In genomic region chr4:86930636-86931456, GRCm38 (mm10) we compare ENCODE assay signal across 8 mouse cellular contexts. TPM values are rescaled to one million over a fixed set of nuclear protein-coding genes. Genes with fewer than 3 reads are reported as not detected.
DNase-seq lines count a peak whose midpoint lies in the region; ATAC-seq and TF ChIP-seq lines count a peak whose summit lies in the region.

No protein-coding gene starts in this region.

- TF ChIP-seq POLR2A in cerebellum, adult 2 months (IDR thresholded peaks at IDR 0.05; ENCODE audit: borderline replicate concordance, insufficient read depth, low read length): no peak

- peak; percentile 69 for DNase-seq in ES-E14 (ENCODE audit: low read depth, low spot score)
- DNase-seq in cerebellum, adult 2 months: peak; percentile 49
- DNase-seq in forelimb bud, embryonic 11.5 days (ENCODE audit: low read depth, low spot score): peak; percentile 46
- DNase-seq in kidney, adult 9 months: peak; percentile 18
- DNase-seq in midbrain, postnatal 0 days (ENCODE audit: low spot score): peak; percentile 83
- DNase-seq in urinary bladder, postnatal 36 days (ENCODE audit: low spot score in 2 of 2): peak; percentile 18 to 23
- DNase-seq in gastrocnemius, postnatal 25 days: no peak

- no peak for TF ChIP-seq CTCF in cerebellum, adult 2 months (IDR thresholded peaks at IDR 0.05; ENCODE audit: borderline replicate concordance, insufficient read depth, low read depth, low read length)
- TF ChIP-seq CTCF in midbrain, postnatal 0 days (IDR thresholded peaks at IDR 0.05): peak; percentile 42

- in situ Hi-C loops in ES-E14 (cut with MboI; ENCODE audit: low sequenced_read_pairs in 2 of 2, unreplicated experiment in 2 of 2): no loop called here

- peak overlapping the region; percentile 75 to 78 for H3K4me3 ChIP-seq in ES-E14 (ENCODE audit: insufficient read depth in 1 of 2, low read depth in 1 of 2, low read length in 2 of 2, poor library complexity in 1 of 2, severe bottlenecking in 1 of 2)
- peak overlapping the region; percentile 53 for H3K4me3 ChIP-seq in cerebellum, adult 2 months (replicated peaks; ENCODE audit: insufficient read depth, low read depth, low read length)
- peak overlapping the region; percentile 52 for H3K4me3 ChIP-seq in limb, embryonic 13.5 days
- H3K4me3 ChIP-seq in midbrain, postnatal 0 days (ENCODE audit: low read depth, low read length): peak overlapping the region; percentile 44

- peak overlapping the region; percentile 58; the same call in 1 of the 2 replicates for H3K27ac ChIP-seq in ES-E14 (ENCODE audit: insufficient read depth, low read depth, low read length, poor library complexity, severe bottlenecking)
- no peak overlapping the region for H3K27ac ChIP-seq in cerebellum, adult 2 months (ENCODE audit: insufficient read depth, low read length)
- H3K27ac ChIP-seq in limb, embryonic 13.5 days: peak overlapping the region; percentile 65; the same call in 1 of the 2 replicates
- peak overlapping the region; percentile 33 for H3K27ac ChIP-seq in midbrain, postnatal 0 days (ENCODE audit: low read depth, low read length)

- no peaks in the 10 kb centered on the region for H3K27me3 ChIP-seq in cerebellum, adult 2 months (ENCODE audit: control insufficient read depth, insufficient read depth, low read length)
- H3K27me3 ChIP-seq in limb, embryonic 13.5 days: no peaks in the 10 kb centered on the region
- H3K27me3 ChIP-seq in midbrain, postnatal 0 days (ENCODE audit: insufficient read depth, low read length): no peaks in the 10 kb centered on the region

- peak overlapping the region; percentile 66 for H3K4me2 ChIP-seq in limb, embryonic 13.5 days (replicated peaks)
- H3K4me2 ChIP-seq in midbrain, postnatal 0 days (ENCODE audit: low read depth, low read length, poor library complexity, severe bottlenecking): peak overlapping the region; percentile 48

- 9% methylated on average over 33 of the region's 33 CpGs for WGBS in cerebellum, adult 2 months
- WGBS in limb, embryonic 13.5 days: 7% methylated on average over 33 of the region's 33 CpGs
- WGBS in midbrain, postnatal 0 days: 7% methylated on average over 33 of the region's 33 CpGs

- peak overlapping the region; percentile 94 for H3K9ac ChIP-seq in ES-E14 (ENCODE audit: insufficient read depth, low read depth, low read length, poor library complexity, severe bottlenecking)
- peak overlapping the region; percentile 76 for H3K9ac ChIP-seq in limb, embryonic 13.5 days
- peak overlapping the region; percentile 42 for H3K9ac ChIP-seq in midbrain, postnatal 0 days (replicated peaks; ENCODE audit: low read length, poor library complexity, severe bottlenecking)

- H3K36me3 ChIP-seq in ES-E14 (ENCODE audit: control insufficient read depth, insufficient read depth, low read length, poor library complexity, severe bottlenecking): peaks cover 11% of the 10 kb centered on the region
- peaks cover 11% of the 10 kb centered on the region for H3K36me3 ChIP-seq in limb, embryonic 13.5 days
- H3K36me3 ChIP-seq in midbrain, postnatal 0 days (ENCODE audit: insufficient read depth, low read length): no peaks in the 10 kb centered on the region

- H3K9me3 ChIP-seq in ES-E14 (ENCODE audit: control insufficient read depth, insufficient read depth, low read depth, low read length): no peaks in the 10 kb centered on the region
- no peaks in the 10 kb centered on the region for H3K9me3 ChIP-seq in limb, embryonic 13.5 days
- no peaks in the 10 kb centered on the region for H3K9me3 ChIP-seq in midbrain, postnatal 0 days (ENCODE audit: low read length)

- peak; percentile 76 for ATAC-seq in limb, embryonic 13.5 days (ENCODE audit: low FRiP score, low read depth)
- ATAC-seq in midbrain, postnatal 0 days (ENCODE audit: low FRiP score): peak; percentile 85

- no peaks in the 10 kb centered on the region for H3K4me1 ChIP-seq in ES-E14 (ENCODE audit: control insufficient read depth in 2 of 2, insufficient read depth in 2 of 2, low read length in 2 of 2, poor library complexity in 1 of 2)
- H3K4me1 ChIP-seq in cerebellum, adult 2 months (ENCODE audit: control insufficient read depth, insufficient read depth, low read length): no peaks in the 10 kb centered on the region
- no peaks in the 10 kb centered on the region for H3K4me1 ChIP-seq in limb, embryonic 13.5 days
- H3K4me1 ChIP-seq in midbrain, postnatal 0 days (ENCODE audit: insufficient read depth, low read length): no peaks in the 10 kb centered on the region

TF ChIP-seq in ES-E14, 5 proteins besides CTCF, POLR2A, EP300 and RAD21:
- TF ChIP-seq CHD2 (IDR thresholded peaks at IDR 0.05; ENCODE audit: low read depth, low read length) (no peak), HCFC1 (IDR thresholded peaks at IDR 0.05; ENCODE audit: borderline replicate concordance, insufficient read depth, low read length) (no peak), ZC3H11A (IDR thresholded peaks at IDR 0.05; ENCODE audit: borderline replicate concordance, low read depth, low read length) (no peak), ZNF384 (IDR thresholded peaks at IDR 0.05; ENCODE audit: low read depth, low read length) (no peak), MAFK (IDR thresholded peaks at IDR 0.05; ENCODE audit: insufficient read depth, low read depth, low read length) (no peak)

RNA-seq across cellular contexts. Expression of gene Acer2, which starts 56.6 kb away (rescaled TPM):
- total RNA-seq in ES-E14 (2012; rRNA removed): 7.2 and 8.3 TPM in 2 replicates
- 6.2 and 6.7 TPM in 2 replicates for polyA plus RNA-seq in cerebellum, adult 2 months (2012; rRNA removed)
- polyA plus RNA-seq in limb, embryonic 13.5 days (2015; fragmentation: Nextera tagmentation; extraction: Ambion mirVana): 13.6 and 16.0 TPM in 2 replicates
- 10.2 and 12.1 TPM in 2 replicates for total RNA-seq in midbrain, postnatal 0 days (2014; rRNA removed)
- 12.8 and 14.0 TPM in 2 replicates for polyA plus RNA-seq in midbrain, postnatal 0 days (2015; fragmentation: Nextera tagmentation; extraction: Ambion mirVana)
- 1 to 10 TPM; 1.4 to 2.0 TPM for total RNA-seq in gastrocnemius, postnatal 25 days (2021)

Comparison
In these comparisons a context has a peak if more than half of its experiments do, and no peak if none do; other contexts are left out.
1. H3K9ac ChIP-seq: peak in every context shown above with its lines; median percentile 94 in ES-E14; 76 in limb, embryonic 13.5 days; 42 in midbrain, postnatal 0 days.